Mouse (Mus musculus): ENCODE data around the gene Strap.

Strap gene

DNA sequence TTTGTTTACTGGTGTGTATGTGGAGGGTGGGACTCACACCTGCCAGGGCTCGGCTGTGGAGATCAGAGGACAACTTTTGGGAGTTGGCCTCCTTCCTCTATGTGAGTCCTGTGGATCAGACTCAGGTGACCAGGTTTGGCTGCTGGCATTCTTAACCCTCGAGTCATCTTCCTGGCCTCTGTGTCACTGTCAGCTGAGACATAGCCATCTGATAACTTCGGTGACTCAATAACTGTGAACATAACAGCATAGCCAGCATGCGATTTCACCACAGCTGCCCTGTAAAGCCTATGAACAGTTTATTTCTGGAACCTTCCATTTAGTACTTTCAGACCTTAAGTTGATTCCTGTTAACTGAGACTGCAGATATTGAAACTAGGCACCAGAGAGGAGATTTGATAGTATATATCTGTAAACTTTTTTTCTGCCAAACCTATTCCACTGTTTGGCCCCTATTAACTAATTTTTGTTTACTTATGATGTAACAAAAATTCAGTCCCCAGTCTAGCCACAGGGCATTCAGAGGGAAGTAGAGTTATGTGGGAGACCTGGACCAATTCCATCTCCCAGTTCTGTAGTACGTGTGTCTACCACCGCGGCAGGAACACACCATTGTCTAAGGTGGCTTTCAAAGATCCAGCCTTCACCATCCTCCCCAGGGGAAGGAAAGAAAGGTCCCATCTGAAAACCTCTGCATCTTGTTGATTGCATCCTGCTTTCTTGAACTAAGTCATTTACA is 49.2 kb downstream of the Strap start:
- no peak for DNase-seq

DNA sequence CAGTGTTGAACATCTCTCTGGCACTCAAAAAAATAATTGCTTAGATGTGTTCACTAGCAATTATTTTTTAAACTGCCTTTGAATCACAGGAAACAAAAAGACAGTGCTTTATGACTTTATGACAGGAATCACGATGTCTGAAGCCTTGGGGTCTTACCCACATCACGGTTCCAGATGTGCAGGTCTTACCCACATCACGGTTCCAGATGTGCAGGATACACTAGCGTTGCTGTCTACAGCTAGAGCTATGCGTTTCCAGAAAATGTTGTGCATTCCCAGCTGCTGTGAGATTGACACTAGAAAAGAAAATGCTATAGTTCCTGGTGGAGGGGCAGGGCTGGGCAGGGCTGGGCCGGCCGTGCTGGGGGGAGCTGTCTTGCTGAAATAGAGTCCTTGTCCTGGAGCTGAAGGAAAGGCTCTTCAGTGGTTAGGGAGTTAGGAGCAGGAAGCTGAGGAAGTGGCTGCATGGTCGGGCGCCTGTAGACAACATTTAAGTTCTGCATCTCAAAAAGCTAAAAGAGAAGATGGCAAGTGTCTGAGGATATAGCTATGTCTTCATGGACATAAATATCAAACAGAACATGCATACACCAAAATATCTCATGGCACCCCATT is 54.2 kb downstream of the Strap start:
- no peak for DNase-seq

DNA sequence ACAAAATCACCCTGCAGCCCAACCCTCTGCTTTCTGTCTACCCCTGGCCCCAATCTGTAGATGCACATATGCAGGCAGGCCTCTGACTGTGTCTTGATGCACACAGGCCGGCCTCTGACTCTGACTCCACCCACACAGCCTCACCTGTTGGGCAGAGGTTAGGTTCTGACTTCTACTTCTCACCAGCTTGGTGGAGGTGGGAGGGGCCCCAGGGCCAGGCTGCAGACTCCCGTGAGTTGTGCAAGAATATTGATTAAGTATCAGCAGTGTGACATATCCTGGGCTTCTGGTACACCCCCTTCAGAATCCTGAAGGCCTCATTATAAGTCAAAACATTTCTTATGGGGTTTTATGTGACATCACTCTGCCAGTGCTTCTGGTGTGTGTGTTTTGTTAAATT is 54.8 kb downstream of the Strap start:
- DNase-seq: no peak

DNA sequence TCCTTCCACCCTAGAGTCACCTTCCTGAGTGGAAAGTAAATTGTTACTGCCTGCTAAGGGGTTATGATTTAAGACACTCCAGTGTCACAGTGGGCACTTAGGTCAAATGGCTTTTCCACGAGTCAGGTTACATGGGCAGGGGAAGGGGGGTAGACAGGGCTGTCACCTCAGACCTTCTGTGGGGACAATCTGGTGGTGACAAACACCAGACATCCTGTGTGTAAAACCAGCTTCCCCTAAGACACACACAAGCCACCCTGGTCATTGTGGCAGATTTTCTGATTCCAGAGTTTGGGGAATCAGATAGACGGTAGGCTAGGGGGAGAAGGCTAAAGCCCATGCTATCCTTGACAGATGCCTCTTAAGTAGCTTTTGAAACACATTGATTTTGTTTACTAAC is 60.6 kb downstream of the Strap start:
- no peak for DNase-seq

DNA sequence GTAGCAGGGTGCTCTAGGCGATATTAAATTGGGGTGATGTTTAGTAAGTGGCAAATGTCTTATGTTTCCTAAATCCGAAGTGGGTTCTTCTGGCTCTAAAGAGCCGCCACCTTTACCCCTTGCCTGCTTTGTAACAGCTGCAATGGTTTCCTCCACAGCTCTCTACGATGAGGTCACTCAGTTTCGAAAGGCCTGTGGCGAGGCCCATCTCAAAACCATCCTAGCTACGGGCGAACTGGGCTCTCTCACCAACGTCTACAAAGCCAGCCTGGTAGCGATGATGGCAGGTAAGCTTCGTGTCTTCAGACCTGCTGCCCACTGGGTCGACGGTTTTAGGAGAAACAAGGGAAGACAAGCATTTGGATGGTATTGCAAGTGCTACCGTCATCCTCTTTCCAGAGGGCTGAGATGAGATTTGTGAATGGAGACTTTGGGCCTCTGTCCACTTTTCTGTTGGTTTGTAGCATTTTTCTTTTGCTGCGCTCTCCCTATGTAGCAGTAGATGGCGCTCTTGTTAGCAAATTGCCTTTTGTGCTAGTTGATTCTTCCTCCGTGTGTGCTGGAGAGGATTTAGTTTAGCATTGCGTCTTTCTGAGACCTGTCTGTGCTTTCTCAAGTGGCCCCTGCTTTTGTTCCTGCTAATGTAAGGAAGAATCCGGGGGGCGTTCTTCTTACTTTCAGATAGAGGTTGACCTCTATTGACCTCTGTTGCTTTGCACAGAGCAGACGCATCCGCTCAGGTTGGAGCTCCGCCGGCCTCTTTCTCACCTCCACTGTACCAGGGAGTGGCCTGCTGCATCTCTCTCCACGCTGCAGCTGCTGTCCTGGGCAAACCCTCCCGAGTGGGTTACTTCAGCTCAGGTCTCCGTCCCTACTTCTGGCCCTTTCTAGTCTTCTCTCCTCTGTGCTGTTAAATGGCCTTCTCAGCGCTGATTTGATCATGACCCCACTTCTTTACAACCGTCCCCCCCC is 62.0 kb downstream of the Strap start:
- DNase-seq: no peak

DNA sequence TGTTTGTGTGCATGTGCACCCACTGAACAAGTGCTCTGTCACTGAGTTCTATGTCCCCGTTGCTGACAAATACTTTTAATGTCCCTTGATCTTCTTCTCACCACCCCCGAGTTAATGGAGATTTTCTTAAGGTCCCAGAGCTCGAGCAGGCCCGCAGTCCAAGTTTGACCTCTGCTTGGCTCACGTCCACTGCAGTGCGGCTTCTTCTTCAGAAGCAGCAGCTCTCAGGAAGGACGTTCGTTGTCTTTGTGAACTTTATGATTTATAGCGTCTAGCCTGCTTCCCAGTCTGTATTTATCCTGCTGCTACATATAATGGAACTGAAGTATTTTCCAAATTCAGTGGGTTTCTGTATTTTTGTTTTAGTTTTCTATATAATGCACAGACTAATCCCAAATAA is 64.4 kb downstream of the Strap start:
- no peak for DNase-seq
